Mouse (Mus musculus) CH12.LX (cell line): ENCODE measurements at regions not wholly inside any gene's neighbourhood (a gene's known extent, or its start where the extent isn't known, plus 50 kb on each side); places are given as distances from the start of the nearest gene placed in this dataset.

Source experiments
- DNase-seq: peaks from one replicate; pipeline ENCODE4 v3.0.0-alpha.2; 2013; ENCODE audit errors: extremely low read depth
- H3K27ac ChIP-seq: 2 replicates; pipeline ENCODE4 v1.5.1; 2012; ENCODE audit warnings: low read depth, mild to moderate bottlenecking, control low read depth, moderate library complexity; ENCODE audit not compliant: insufficient read depth
- H3K27me3 ChIP-seq: replicated peaks from 2 replicates; pipeline ENCODE3; 2012; ENCODE audit warnings: inconsistent platforms
- H3K36me3 ChIP-seq, 2 experiments: replicated peaks in 1 of 2; 2 replicates each; pipeline versions ENCODE3 to v1.6.1; 2012; ENCODE audit warnings: inconsistent platforms in 1 of 2, low read length in 1 of 2, mild to moderate bottlenecking in 1 of 2, mixed read lengths in 1 of 2, moderate library complexity in 1 of 2; ENCODE audit not compliant: control insufficient read depth in 1 of 2, insufficient read depth in 1 of 2
- H3K4me1 ChIP-seq, 2 experiments: 2 replicates each; pipeline ENCODE4 v1.6.1; 2012; ENCODE audit warnings: inconsistent platforms in 1 of 2, moderate library complexity in 1 of 2; ENCODE audit not compliant: insufficient read depth in 2 of 2, control insufficient read depth in 1 of 2
- H3K4me2 ChIP-seq: 2 replicates; pipeline ENCODE4 v1.6.1; 2012; ENCODE audit warnings: low read depth, mild to moderate bottlenecking, control low read depth; ENCODE audit not compliant: poor library complexity, insufficient read depth, severe bottlenecking
- H3K4me3 ChIP-seq, 3 experiments: fragments of 150-350 bp in 1 of 3; sonication (generic) in 1 of 3; replicated peaks in 1 of 3; 2 replicates each; pipeline versions ENCODE3 to v1.5.1; 2011 to 2012; ENCODE audit warnings: low read depth in 2 of 3, low read length in 2 of 3, mild to moderate bottlenecking in 2 of 3, moderate library complexity in 2 of 3, control low read depth in 1 of 3, improper control_type of control experiment in 1 of 3, inconsistent platforms in 1 of 3, mixed read lengths in 1 of 3; ENCODE audit not compliant: poor library complexity in 1 of 3
- H3K79me2 ChIP-seq: replicated peaks from 2 replicates; pipeline ENCODE4 v1.6.1; 2012; ENCODE audit warnings: mild to moderate bottlenecking, moderate library complexity; ENCODE audit not compliant: control insufficient read depth, poor library complexity, insufficient read depth, severe bottlenecking; ENCODE audit errors: extremely low read depth
- H3K9ac ChIP-seq: 2 replicates; pipeline ENCODE4 v1.6.1; 2012; ENCODE audit warnings: low read depth, mild to moderate bottlenecking, control low read depth, moderate library complexity; ENCODE audit not compliant: insufficient read depth
- H3K9me3 ChIP-seq: replicated peaks from 2 replicates; pipeline ENCODE3; 2012; ENCODE audit warnings: low read length, inconsistent platforms, mixed read lengths
- BHLHE40 ChIP-seq: IDR thresholded peaks from 2 replicates; pipeline ENCODE4 v1.6.1; 2011; ENCODE audit warnings: mild to moderate bottlenecking, low read depth, low read length, improper control_type of control experiment
- CHD2 ChIP-seq: IDR thresholded peaks from 2 replicates; pipeline ENCODE4 v1.6.1; 2011; ENCODE audit warnings: low read length, improper control_type of control experiment
- CTCF ChIP-seq, 2 experiments: IDR thresholded peaks in 1 of 2; conservative IDR thresholded peaks in 1 of 2; 2 replicates each; pipeline ENCODE4 v1.5.1; 2011 to 2012; ENCODE audit warnings: low read depth in 2 of 2, low read length in 2 of 2, improper control_type of control experiment in 1 of 2, inconsistent platforms in 1 of 2, mild to moderate bottlenecking in 1 of 2, moderate library complexity in 1 of 2
- E2F4 ChIP-seq: IDR thresholded peaks from 2 replicates; pipeline ENCODE4 v1.6.1; 2011; ENCODE audit warnings: low read depth, low read length, improper control_type of control experiment; ENCODE audit not compliant: insufficient replicate concordance
- ELF1 ChIP-seq: IDR thresholded peaks from 2 replicates; pipeline ENCODE4 v1.6.1; 2014; ENCODE audit warnings: low read depth, mild to moderate bottlenecking, inconsistent platforms, low read length, improper control_type of control experiment
- GABPA ChIP-seq: IDR thresholded peaks from 2 replicates; pipeline ENCODE4 v1.6.1; 2012; ENCODE audit warnings: low read depth, low read length, improper control_type of control experiment, inconsistent platforms; ENCODE audit not compliant: insufficient replicate concordance
- HCFC1 ChIP-seq: IDR thresholded peaks from 2 replicates; pipeline ENCODE4 v1.6.1; 2012; ENCODE audit warnings: low read depth, mild to moderate bottlenecking, inconsistent platforms, low read length, improper control_type of control experiment
- JUN ChIP-seq: IDR thresholded peaks from 2 replicates; pipeline ENCODE4 v1.6.1; 2011; ENCODE audit warnings: low read depth, mild to moderate bottlenecking, low read length, improper control_type of control experiment, moderate library complexity; ENCODE audit not compliant: insufficient read depth
- KAT2A ChIP-seq: IDR thresholded peaks from 2 replicates; pipeline ENCODE4 v1.6.1; 2012; ENCODE audit warnings: low read length, improper control_type of control experiment, inconsistent platforms; ENCODE audit not compliant: insufficient replicate concordance
- MAX ChIP-seq: IDR thresholded peaks from 2 replicates; pipeline ENCODE4 v1.6.1; 2011; ENCODE audit warnings: low read length, improper control_type of control experiment
- MEF2A ChIP-seq: IDR thresholded peaks from 2 replicates; pipeline ENCODE4 v1.6.1; 2014; ENCODE audit warnings: low read depth, mild to moderate bottlenecking, inconsistent platforms, low read length, improper control_type of control experiment, borderline replicate concordance
- MXI1 ChIP-seq: IDR thresholded peaks from 2 replicates; pipeline ENCODE4 v1.6.1; 2011; ENCODE audit warnings: mild to moderate bottlenecking, low read depth, low read length, improper control_type of control experiment
- NELFE ChIP-seq: IDR thresholded peaks from 2 replicates; pipeline ENCODE4 v1.6.1; 2011; ENCODE audit warnings: low read depth, low read length, improper control_type of control experiment
- POLR2A ChIP-seq: IDR thresholded peaks from 2 replicates; pipeline ENCODE4 v1.6.1; 2011; ENCODE audit warnings: low read depth, mild to moderate bottlenecking, improper control_type of control experiment, low read length
- RAD21 ChIP-seq: IDR thresholded peaks from 2 replicates; pipeline ENCODE4 v1.6.1; 2011; ENCODE audit warnings: low read depth, mild to moderate bottlenecking, low read length, improper control_type of control experiment, moderate library complexity
- SIN3A ChIP-seq: IDR thresholded peaks from 2 replicates; pipeline ENCODE4 v1.6.1; 2012; ENCODE audit warnings: low read length, improper control_type of control experiment, inconsistent platforms
- SMC3 ChIP-seq: IDR thresholded peaks from 2 replicates; pipeline ENCODE4 v1.6.1; 2011; ENCODE audit warnings: low read depth, low read length, improper control_type of control experiment
- TCF12 ChIP-seq: IDR thresholded peaks from 2 replicates; pipeline ENCODE4 v1.6.1; 2014; ENCODE audit warnings: low read depth, mild to moderate bottlenecking, inconsistent platforms, low read length, improper control_type of control experiment
- USF1 ChIP-seq: IDR thresholded peaks from 2 replicates; pipeline ENCODE4 v1.6.1; 2014; ENCODE audit warnings: low read depth, mild to moderate bottlenecking, inconsistent platforms, low read length, improper control_type of control experiment
- ZC3H11A ChIP-seq: IDR thresholded peaks from 2 replicates; pipeline ENCODE4 v1.6.1; 2012; ENCODE audit warnings: low read depth, mild to moderate bottlenecking, inconsistent platforms, low read length, improper control_type of control experiment
- ZKSCAN1 ChIP-seq: IDR thresholded peaks from 2 replicates; pipeline ENCODE4 v1.6.1; 2012; ENCODE audit warnings: low read depth, inconsistent platforms, low read length, improper control_type of control experiment, borderline replicate concordance
- dilution Hi-C: fragments of 300-500 bp; cut with MboI; formaldehyde crosslinking; loops from 2 replicates; pipeline ENCODE4 v1.14.3; 2020; ENCODE audit warnings: low sequenced_read_pairs; ENCODE audit not compliant: extremely low pct_unique_long_range_greater_than_20kb, extremely low pct_ligation_motif_present
- in situ Hi-C: fragments of 300-500 bp; cut with MboI; formaldehyde crosslinking; loops from 3 replicates; pipeline ENCODE4 v1.14.3; 2019; ENCODE audit warnings: low sequenced_read_pairs, low pct_ligation_motif_present, low pct_unique_long_range_greater_than_20kb, mixed read lengths

DNA sequence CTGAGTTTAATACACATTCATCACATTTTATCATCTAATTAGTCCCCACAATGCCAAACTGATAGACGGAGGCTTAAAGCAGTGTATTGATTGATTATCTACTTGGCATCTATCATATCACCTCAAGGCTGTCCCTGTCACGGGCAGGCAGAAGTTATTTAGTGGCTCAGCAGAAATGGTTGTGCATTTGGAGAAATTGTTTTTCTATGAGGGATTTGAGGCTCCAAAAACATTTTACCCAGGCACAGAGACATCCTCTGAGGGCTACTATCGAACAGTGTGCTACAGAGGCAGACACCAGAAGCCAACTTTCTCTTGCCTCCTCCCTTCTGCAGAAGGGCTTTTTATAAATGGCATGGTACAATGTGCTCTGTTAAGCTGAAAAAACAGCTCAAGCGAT lies 230.8 kb upstream of the Zkscan2 start:
- H3K79me2 ChIP-seq = no peaks in the 10 kb centered on the region
- TF ChIP-seq SIN3A (no peak), GABPA (no peak), SMC3 (no peak), NELFE (no peak), MAX (no peak)
- H3K9ac ChIP-seq = no peak overlapping the region
- no peak for DNase-seq
- H3K27me3 ChIP-seq = peaks cover 17% of the 10 kb centered on the region
- H3K27ac ChIP-seq = no peak overlapping the region
- H3K4me2 ChIP-seq = no peak overlapping the region
- H3K9me3 ChIP-seq = no peaks in the 10 kb centered on the region
- H3K36me3 ChIP-seq = no peaks in the 10 kb centered on the region
- no peak overlapping the region for H3K4me3 ChIP-seq
- dilution Hi-C loops (no loop called here), in situ Hi-C loops (no loop called here)
- no peaks in the 10 kb centered on the region for H3K4me1 ChIP-seq

DNA sequence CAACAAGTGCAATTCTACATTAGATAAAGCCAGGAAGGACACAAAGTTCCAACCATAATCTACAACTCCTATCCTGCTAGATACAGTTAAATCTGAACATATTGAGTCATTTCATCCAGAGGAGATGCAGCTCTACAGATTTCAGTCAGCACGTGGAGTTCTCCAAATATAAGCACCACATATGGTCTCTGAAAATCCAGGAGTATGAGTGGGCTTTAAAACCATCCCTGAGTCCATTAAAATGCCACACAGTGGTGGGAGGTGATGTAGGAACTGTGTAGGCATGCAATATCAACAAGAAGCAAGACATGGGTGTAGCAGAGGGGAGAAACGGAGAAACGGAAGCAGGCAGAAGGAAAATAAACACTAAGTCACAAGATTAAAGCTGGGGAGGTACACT lies 232.8 kb upstream of the Zkscan2 start:
- in situ Hi-C loops (no loop called here), dilution Hi-C loops (no loop called here)
- H3K9me3 ChIP-seq = peaks cover 6% of the 10 kb centered on the region
- no peaks in the 10 kb centered on the region for H3K4me1 ChIP-seq
- no peak for TF ChIP-seq CHD2
- TF ChIP-seq USF1 = no peak
- no peak for TF ChIP-seq HCFC1
- no peak for TF ChIP-seq ZC3H11A
- no peak for TF ChIP-seq JUN
- no peak for TF ChIP-seq MAX
- no peak for TF ChIP-seq RAD21
- no peak for TF ChIP-seq TCF12
- TF ChIP-seq CTCF (conservative IDR thresholded peaks at IDR 0.05 in 1 of 2, IDR thresholded peaks at IDR 0.05 in 1 of 2; ENCODE audit: low read depth in 2 of 2, low read length in 2 of 2) = no peak
- no peak for TF ChIP-seq SMC3
- no peak for TF ChIP-seq MXI1
- TF ChIP-seq KAT2A = no peak
- TF ChIP-seq E2F4 = no peak
- TF ChIP-seq ELF1 = no peak
- TF ChIP-seq BHLHE40 = no peak
- TF ChIP-seq ZKSCAN1 = no peak
- TF ChIP-seq MEF2A = no peak
- TF ChIP-seq POLR2A = no peak
- no peak for DNase-seq
- no peak overlapping the region for H3K27ac ChIP-seq
- no peak overlapping the region for H3K4me2 ChIP-seq
- H3K27me3 ChIP-seq = peaks cover 18% of the 10 kb centered on the region
- H3K79me2 ChIP-seq = no peaks in the 10 kb centered on the region
- H3K36me3 ChIP-seq = no peaks in the 10 kb centered on the region
- no peak overlapping the region for H3K9ac ChIP-seq
- H3K4me3 ChIP-seq = no peak overlapping the region
